Mouse (Mus musculus): Measurements from ENCODE around the gene Il11ra1.

Il11ra1 gene

DNA sequence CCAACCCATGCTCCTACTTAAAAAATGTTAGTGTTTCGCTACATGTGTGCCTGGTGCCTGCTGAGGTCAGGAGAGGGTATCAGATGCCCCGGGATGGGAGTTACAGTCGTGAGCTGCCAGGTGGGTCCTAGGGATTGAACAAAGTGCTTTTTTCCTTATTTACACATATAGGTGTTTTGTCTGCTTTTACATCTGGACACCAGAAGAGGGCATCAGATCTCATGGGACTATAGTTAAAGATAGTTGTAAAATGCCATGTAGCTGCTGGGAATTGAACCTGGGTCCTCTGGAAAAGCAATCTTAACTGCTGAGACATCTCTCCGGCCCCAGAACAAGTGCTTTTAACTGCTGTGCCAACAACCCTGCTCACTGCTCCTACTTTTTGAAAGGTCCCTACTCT lies 10.4 kb downstream of the Il11ra1 start:
- no peak for DNase-seq (ENCODE audit: low spot score)

DNA sequence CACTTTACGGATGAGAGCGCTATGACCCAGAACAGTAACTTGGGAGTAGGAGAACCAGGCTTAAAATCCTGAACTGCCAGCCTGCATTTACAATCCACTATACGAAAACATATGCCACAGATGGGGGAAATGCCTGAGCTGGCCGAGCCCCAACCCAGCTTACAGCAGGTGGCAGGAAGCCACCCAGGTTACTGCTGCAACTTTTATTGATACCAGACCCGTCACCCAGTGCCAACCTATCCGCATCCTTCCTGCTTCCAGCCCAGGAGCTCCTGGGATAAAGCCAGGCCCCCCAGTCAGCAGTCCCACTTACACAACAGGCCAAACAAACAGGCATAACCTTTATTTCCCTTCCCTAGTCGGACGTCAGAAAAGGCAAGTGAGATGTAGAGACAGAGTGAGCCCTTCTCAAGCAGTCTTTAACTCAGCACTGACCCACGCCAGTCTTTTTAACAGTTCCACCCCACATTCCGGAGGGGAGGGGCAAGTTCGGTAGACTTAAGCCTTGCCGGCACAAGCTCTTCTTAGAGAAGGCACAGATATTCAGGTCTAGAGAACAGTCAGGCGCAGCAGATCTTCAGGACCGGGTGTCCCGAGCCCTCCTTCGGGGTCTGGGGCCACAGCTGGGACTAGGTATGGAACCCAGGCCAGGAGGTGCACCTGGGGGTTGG lies 12.1 kb downstream of the Il11ra1 start:
- DNase-seq (ENCODE audit: low spot score): no peak

DNA sequence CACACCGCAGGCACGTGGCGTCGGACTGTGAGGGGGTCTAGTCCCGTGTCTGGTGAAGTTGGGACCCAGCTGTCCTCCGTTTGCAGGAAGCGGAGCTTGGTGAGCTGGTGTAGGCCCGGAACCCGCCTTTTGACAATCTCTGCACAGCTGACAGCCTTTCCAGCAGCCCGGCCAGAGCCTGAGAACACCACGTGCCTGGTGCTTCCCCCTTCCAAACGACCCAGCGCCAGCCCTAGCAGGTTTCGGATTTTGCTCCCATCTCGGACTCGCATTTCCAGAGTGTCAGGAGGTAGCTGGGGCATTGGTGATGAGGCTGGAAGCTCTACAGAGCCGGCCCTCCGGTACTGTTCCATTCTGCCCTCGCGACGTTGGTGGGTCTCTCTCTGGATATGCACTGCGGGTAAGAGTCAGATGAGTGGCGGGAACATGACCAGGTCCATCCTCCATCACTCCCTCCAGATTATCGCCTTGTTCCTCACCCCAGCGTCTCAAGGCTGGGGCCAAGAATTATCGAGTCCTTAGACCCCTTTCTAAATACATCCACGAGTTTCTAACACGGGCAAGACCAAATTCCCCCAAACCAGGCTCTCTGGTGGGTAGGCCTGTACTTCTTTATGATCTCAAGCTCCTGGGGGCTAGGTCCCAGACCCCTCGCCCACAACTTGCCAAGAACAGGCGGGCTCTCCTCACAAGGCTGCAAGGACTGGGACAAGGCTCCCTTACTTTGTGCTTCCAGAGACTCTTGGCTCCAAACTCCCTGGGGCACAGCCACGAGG lies 12.8 kb downstream of the Il11ra1 start:
- peak; percentile 29 for DNase-seq (ENCODE audit: low spot score)

DNA sequence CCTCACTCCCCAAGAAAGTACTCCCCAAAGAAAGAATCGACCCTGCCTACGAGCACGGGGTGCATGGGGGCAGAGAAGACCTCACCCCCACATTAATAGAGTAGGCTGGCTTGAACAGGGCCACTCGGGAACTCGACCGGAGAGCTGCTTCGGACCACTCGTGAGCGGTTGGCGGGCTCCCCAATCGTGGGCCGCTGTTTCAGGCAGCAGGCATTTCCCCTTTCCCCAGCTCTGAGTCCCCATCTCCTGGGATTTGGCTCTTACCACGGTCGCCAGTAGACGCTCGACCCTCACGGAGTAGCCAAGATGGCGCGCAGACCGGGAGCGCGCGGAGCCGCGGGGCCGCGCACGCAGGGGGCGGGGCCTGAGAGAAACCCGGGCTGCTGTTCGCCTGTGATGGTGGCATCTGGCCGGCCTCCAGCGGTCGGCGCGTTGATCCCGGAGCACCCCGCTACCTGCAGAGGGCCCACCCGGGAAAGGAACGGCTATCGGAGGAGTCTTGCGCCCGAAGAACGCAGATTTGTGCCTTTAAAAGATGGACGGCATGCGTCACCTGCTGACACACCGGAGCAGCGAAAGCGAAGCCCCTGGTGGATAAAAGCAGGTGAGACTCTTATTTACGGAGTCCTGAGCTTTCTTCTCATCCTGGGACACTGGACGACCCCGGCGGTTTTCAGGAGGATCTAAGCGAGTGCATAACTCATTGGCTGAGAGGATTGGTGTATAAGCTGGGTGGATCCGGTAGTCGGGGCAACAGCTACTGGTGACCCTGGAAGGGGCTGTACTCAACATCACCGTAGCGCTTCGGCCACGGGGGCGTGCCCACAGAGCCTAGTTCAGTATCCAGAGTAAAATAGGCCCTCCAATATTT lies 13.6 kb downstream of the Il11ra1 start, which contains the start of gene Rpp25l:
Rpp25l (minus strand) TSS at position 338 of the 871 bp plus-strand sequence.
- DNase-seq (ENCODE audit: low spot score): peak; percentile 80

DNA sequence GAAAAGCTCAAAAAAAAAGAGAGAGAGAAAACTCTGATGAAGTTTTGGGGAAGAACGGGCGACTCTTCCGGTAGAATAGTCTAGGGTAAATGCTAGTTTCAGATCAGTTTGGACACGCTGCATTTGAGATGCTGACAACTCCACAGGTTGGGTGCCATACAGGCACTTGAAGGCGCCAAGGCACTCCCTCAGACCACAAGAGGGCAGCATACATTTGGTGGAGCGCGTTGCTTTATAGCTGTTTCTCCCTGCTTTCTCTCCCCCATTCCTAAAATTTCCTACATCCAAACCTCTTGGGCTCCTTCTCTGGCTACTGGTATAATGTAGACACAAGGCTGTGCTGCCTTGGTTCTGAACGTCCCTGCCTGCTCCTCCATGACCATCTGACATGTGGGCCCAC lies 14.5 kb downstream of the Il11ra1 start:
- peak; percentile 70 for DNase-seq (ENCODE audit: low spot score)

DNA sequence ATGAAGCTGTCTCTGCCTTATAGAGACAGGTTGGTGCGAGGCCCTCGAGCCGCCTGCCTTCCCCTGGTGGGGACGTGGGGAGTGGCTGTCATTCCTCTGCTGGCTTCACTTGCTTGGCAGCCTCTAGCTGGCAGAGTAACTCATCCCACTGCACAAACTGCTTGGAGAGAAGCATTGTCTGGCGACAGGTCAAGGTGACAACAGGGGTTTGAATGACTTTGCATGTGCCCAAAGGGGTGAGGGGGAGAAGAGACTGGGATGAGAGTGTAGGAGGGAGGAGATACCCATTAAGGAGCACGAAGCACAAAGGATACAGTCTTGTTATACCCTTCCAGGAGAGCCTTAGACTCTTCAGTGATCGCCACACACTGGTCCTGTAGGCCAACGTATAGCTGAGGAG lies 15.3 kb downstream of the Il11ra1 start:
- DNase-seq (ENCODE audit: low spot score): no peak

DNA sequence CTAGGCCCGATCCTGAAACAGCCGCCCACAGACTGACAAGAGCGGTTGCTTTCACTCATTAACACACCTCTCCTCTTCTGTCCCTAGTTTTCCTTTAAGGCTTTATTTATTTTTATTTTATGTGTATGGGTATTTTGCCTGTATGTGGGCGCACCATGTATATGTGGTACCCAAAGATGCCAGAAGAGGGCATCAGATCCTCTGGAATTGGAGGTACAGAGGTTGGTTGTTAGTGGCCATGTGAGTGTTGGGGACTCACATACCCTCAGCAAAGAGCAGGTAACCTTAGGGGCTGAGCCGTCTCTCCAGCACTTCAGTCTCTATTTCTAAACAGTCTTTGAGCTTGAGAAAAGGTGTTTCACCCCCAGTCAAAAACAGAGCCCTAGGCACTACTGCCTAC lies 15.8 kb downstream of the Il11ra1 start:
- DNase-seq (ENCODE audit: low spot score): no peak

DNA sequence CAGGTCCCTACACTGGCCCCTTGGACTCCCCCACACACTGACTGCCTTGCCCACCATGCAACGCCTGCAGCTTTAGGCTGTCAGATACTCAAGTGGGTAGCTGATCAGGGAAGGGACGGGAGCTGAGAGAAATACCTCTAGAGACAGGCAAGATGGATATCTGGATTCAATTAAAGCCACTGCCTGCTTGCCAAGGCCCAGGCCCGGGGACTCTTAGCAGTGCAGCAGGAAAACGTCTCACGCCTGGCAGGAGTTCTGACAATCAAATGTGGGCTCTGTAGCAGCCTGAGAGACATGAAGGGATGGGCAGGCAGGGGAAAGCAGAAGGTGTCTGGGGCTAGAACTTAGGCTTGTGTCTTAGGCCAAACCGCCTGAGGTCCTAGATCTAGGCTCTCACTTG lies 17.0 kb downstream of the Il11ra1 start:
- no peak for DNase-seq (ENCODE audit: low spot score)

DNA sequence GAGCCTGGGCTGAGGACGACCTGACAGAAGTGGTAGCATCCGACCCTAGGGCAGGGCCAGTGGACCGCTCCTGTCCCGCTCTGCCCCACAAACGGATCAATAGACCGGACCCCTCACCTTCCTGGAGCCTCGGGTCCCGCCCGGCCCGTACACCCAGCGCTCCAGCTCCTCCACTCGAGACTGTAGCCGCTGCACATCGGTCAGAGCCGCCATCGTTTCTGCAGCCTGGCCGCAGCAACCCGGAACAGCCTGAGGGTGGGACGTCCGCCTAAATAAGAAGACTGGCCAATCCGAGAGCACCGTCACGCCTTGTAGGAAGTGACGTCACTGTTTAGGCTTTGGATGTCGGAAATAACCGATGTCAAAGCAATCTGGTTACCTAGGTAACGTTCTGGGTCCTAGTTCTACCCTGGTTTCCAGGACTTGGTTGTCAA lies 23.1 kb downstream of the Il11ra1 start, which contains the start of gene Dctn3:
Dctn3 (minus strand) TSS at position 253 of the 434 bp plus-strand sequence.
- peak; percentile 87 for DNase-seq (ENCODE audit: low spot score)

DNA sequence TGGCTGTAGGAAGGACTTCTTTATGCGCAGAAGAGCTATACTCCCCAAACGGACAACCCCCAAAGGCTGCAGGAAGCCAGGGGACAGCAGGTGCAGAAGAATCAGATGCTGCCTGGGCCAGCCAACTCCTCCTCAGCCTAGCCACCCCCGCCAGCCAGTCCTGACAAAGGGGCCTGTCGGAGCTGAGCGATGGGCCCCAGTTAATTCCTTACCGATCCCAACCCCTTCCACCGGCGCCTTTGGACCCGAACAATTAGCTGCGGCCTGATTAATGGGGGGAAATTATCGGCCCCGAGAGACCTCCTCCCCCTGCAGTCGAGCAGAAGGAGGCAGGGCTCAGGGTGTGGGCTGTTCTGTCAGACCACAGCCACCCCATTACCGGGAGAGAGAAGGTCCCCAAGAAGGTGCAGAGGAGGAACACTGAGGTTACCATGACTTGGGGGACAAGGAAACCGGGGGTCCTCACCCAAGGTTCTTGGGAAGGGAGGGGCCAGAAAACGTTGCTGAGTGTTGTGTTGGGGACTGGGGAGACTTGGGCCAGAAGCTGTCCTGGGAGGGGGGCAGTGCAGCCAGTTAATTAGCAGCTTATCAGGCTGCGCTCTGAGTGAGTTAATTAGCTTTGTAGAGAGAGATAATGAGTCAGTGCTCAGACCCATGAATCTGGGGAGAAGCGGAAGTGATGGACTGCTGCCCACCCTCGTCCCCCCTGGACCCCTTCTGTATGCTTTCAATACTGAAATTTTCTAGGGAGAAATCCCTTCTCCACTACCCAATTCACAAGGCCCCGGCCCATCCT lies 27.2 kb downstream of the Il11ra1 start:
- no peak for DNase-seq (ENCODE audit: low spot score)

DNA sequence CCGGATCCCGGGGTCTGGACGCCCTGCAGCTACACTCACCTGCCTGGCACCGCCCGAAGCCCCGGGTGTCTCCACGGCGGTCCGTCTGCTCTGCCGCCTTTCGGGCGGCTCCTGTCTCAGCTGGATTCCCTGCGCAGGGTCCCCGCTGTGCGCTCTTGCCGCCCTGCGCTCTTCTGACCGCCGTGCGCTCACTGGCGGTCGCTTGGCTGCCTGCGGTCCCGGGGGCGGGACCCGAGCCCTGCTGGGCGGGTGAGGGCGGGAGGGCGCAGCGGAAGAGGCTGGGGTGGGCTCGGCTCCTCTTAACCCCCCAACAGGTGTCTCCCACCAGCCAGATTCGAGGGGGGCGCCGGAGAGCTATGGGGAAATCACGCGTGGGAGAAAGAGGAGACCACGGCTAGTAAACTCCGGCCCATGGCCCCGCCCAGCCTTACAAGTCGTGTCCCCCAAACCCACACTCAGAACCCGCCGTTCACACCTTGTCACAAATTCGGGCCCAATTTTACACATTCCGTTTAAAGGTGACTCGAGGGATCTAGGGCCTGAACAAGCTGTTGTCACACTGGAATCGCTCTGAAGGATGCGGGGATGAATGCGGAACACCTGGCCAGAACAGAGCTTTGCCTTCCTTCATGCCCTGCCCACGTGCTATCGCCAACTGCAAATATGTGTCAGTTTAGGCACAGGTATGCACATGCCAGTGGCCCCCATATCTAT lies 31.4 kb downstream of the Il11ra1 start, which contains the start of gene Arid3c:
Arid3c (minus strand) TSS at position 91 of the 714 bp plus-strand sequence.
- DNase-seq (ENCODE audit: low spot score): no peak

DNA sequence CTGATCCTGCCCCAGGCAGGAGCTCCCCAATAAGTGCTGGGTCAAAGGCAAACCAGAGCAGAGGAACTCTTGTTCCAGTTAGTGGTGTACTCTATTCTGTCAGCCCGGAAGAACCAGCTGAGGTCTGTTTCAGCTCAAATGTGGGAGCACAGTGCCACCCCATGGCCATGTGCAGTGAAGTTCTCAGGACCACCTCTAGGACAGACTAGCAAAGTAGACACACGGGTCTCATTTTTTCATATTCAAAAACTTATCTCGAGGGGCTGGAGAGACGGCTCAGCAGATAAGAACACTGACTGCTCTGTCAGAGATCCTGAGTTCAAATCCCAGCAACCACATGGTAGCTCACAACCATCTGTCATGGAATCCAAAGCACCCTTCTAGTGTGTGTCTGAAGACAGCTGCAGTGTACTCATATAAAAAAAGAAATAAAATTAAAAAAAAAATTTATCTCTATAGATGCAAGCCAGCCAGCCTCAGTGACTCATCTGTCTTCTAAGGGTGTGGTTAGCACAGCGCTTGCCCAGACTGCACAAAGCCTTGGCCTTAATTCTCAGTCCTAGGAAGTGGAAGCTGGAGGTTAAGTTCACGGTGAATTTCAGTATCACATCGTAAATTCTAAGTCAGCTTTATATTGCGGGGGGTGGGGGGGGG lies 37.9 kb downstream of the Il11ra1 start:
- DNase-seq (ENCODE audit: low spot score): peak; percentile 78

DNA sequence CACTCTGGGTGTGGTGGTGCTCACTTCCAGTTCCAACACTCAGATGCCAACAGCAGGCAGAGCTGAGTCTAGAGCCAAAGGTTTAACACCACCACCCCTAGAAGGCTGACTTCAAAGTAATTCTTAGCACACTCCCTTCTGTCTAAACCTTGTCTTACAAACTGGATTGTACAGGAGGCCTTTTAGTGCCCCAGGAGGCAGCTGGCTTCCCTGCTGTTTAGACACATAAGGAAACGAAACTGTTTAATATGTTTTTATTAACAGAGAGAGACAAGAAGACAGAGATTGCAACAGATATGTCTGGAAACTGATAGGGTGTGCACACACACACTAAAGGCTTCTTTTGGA lies 38.4 kb downstream of the Il11ra1 start:
- no peak for DNase-seq (ENCODE audit: low spot score)

DNA sequence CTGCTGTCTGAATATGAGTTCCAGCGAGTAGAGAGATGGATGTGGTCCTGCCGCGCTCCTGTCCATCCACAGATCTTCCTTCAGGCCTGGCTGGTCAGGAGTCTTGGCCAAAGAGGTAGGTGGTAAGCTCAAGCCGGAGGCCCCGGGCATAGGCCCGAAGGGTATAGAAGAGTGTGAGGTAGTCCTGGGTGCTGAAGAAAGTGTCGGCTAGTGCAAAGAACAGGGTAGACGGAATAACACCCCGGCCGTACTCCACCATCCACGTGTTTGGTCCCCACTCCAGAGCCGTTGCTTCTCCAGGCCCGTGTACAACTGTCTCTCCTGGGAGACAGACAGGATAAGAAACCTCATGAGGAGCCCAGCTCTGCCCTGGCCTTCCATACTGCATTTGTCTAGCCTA lies 39.5 kb downstream of the Il11ra1 start:
- no peak for DNase-seq (ENCODE audit: low spot score)

DNA sequence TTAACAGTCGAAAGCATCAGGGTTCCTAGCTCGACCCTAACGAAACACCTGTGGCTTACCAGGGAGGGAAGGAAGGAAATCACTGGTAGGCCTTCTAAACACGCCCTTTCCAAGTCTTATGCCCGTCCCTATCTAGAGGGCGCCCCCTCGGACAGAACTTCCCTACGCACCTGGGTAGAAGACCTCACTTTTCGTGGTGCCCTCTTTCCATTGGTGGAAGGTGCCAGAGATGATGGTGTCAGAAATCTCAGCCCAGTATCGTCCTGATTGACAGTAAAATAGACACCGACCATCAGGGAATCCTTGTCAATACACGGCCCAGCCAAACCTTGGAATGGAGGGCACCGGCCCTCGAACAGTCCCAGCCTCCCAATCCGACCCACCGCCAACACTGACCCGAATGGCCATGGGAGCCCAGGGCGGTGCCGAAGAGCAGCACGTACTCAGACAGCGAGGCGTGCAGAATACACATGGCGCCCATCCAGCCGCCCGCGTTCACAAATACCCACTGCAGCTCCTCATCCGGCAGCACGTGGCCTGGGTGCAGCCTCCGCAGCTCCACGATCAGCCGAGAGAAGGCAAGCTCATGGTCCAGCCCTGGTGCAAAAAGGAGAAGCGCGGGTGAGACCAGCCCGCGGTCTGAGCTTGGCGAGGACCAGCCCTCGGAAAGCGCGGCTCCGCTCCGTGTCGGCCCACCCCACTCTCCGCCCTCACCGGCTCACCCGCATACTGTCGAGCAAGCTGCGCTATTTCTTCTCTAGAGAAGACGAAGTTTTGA lies 40.8 kb downstream of the Il11ra1 start:
- no peak for DNase-seq (ENCODE audit: low spot score)

DNA sequence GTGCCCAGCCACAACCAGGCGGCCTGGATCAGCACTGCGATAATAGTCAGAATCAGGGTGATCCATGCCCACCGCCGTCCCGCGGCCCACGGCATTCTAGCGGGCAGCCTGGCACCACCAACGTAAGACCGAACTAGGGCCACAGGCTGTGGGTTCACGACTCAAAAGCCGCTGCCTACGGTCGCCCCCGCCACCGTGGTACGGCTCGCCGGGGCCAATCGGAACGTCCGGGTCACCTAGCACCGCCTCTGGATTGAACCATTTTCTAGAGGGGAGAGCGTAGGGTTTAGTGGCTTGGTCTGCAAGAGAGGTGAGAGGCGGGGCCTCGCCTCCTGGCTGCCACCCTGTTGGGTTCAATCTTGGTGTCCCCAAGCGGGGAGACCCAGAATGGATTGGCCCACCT lies 41.4 kb downstream of the Il11ra1 start:
- DNase-seq (ENCODE audit: low spot score): peak; percentile 92

DNA sequence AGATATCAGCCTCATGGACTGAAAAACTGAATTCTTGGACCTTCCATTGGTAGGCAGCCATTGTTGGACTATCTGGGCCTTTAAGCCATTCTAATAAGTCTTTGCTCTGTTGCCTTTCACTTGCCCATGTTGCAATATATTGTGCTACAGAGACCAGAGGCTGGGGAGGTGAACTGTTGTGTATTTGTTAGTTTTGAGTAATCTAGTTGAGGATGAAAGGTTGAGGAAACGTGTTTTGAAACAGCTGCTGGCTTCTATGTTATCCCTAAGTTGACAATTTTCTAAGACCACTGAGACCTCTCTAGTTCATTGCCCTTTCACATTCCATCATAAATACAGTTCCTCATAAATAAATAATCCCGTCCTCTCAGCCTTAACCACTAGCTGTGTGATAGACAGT lies 44.3 kb downstream of the Il11ra1 start:
- DNase-seq (ENCODE audit: low spot score): no peak

DNA sequence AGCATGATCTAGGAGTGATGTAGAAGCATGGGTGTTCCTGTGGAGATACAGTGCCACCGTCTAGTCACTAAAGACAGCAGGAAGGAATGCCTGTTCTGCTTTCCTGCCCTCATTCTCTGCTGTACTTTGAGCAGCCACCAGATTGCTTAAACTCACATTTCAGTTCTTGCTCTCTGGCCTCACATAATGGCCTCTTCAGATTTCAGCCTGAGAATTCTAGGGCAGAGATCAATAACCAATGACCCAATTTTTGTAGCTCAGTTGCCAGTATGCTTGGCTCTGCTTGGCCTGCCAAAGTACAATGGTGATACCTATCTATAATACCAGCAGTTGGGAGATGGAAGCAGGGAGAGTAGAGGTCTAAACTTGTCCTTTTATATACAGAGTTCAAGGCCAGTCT lies 45.2 kb downstream of the Il11ra1 start:
- DNase-seq (ENCODE audit: low spot score): no peak

DNA sequence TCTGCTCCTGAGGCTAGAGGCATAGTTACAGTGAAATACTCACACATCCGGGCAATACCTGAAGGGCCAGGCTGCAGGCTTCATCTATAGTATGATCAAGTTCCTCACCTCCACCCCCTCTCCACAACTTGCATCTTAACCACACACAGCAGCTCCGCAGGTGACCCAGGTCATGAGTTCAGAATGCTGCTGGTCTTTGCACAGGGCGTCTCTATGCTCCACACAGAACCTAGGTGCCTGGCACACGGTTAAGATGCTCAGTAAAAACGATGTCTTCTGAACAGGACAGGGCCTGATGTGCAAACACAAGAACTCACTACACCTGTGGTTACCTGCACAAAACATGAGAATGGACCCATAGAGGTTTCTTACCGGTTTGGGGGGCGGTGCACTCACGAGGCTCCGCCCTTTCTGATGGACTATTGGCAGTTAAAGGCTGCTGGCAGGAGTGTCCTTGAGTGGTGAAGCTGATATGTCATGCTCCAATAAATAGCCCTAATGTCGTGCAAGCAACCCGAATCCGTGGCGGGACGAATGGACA lies 55.1 kb downstream of the Il11ra1 start, which contains the start of gene Galt:
Galt (plus strand) TSS at position 432 of the 541 bp plus-strand sequence.
- DNase-seq (ENCODE audit: low spot score): peak; percentile 67

Data from urinary bladder, postnatal 14 days (tissue).